Mouse (Mus musculus) cortical plate, adult 2 months (tissue): ENCODE results near the gene Noc4l. TPM values are rescaled to one million over a fixed set of nuclear protein-coding genes. Genes with fewer than 3 reads are reported as not detected.

Source experiments
- H3K27ac ChIP-seq: fragments of 200-500 bp; 2 replicates; pipeline ENCODE4 v1.5.1; 2012; ENCODE audit warnings: low read length, control low read depth, inconsistent platforms; ENCODE audit not compliant: insufficient read depth
- H3K4me1 ChIP-seq: fragments of 200-500 bp; 2 replicates; pipeline ENCODE4 v1.6.1; 2011; ENCODE audit warnings: low read length; ENCODE audit not compliant: control insufficient read depth, insufficient read depth
- H3K4me3 ChIP-seq: fragments of 200-500 bp; 2 replicates; pipeline ENCODE4 v1.5.1; 2011; ENCODE audit warnings: mild to moderate bottlenecking, low read length, control low read depth; ENCODE audit not compliant: insufficient read depth
- CTCF ChIP-seq: fragments of 200-500 bp; IDR thresholded peaks from 2 replicates; pipeline ENCODE4 v1.5.1; 2011; ENCODE audit warnings: mild to moderate bottlenecking, control low read depth, low read length; ENCODE audit not compliant: insufficient read depth; ENCODE audit errors: extremely low read depth
- POLR2A ChIP-seq: fragments of 200-500 bp; IDR thresholded peaks from 2 replicates; pipeline ENCODE4 v1.6.1; 2011; ENCODE audit warnings: mild to moderate bottlenecking, low read length, control low read depth; ENCODE audit not compliant: insufficient read depth; ENCODE audit errors: extremely low read depth
- polyA plus RNA-seq: library from polyadenylated mRNA; depleted of rRNA; stranded (reverse); fragments of >200 nt; gene quantifications from 2 replicates; pipeline ENCODE4 v1.2.3, GENCODE M21; 2012; rRNA removed

Noc4l gene
- polyA plus RNA-seq, 1 experiment = 40.4 TPM

GRCm38 (mm10) chr5:110609868-110610267 lies 43.3 kb downstream of the Noc4l start:
- TF ChIP-seq CTCF = no peak
- TF ChIP-seq POLR2A = no peak
- Histone ChIP-seq H3K4me3 (no peak overlapping the region), H3K4me1 (no peaks in the 10 kb centered on the region), H3K27ac (no peak overlapping the region)

GRCm38 (mm10) chr5:110609425-110609824 lies 43.8 kb downstream of the Noc4l start:
- Histone ChIP-seq H3K4me3 (no peak overlapping the region), H3K4me1 (no peaks in the 10 kb centered on the region), H3K27ac (no peak overlapping the region)
- no peak for TF ChIP-seq POLR2A
- no peak for TF ChIP-seq CTCF

DNA sequence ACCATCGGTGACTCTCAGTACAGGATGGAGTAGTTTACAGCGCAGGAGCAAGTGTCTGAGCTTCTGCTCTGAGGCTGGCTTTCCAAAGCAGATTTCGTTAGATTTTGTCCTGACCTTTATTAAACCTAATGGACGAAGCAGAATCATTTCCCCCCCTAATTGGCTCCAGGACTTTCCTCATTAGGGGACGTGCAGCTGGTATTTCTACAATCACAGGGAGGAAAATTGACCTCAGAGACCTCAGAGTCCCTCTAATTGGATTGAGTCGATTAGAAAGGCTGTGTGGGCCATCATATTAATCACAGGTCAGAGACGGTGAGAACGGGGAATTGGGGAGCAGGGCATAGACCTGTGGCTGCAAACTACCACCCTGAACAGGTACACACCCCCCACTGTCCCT lies 44.3 kb downstream of the Noc4l start:
- Histone ChIP-seq H3K4me1 (no peaks in the 10 kb centered on the region), H3K27ac (no peak overlapping the region), H3K4me3 (no peak overlapping the region)
- TF ChIP-seq POLR2A (no peak), CTCF (no peak)

DNA sequence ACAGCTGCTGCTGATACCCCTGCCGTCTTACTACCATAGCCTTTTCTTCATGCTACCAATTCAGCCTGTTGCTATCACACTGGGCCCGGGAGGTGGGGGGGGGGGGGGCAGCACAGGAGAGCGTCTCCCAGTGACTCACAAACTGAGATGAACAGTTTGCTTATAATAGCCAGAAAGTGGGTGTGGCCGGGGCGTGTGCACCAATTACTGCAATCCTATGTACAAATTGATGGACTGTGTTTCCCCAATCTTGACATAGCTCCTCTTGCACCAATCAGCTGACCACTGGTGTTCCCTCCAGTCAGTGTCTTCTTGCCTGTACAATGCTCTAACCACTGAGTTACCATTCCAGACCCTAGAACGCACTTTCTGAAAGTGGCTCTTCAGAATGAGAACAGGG lies 44.9 kb downstream of the Noc4l start:
- Histone ChIP-seq H3K27ac (no peak overlapping the region), H3K4me1 (no peaks in the 10 kb centered on the region)

DNA sequence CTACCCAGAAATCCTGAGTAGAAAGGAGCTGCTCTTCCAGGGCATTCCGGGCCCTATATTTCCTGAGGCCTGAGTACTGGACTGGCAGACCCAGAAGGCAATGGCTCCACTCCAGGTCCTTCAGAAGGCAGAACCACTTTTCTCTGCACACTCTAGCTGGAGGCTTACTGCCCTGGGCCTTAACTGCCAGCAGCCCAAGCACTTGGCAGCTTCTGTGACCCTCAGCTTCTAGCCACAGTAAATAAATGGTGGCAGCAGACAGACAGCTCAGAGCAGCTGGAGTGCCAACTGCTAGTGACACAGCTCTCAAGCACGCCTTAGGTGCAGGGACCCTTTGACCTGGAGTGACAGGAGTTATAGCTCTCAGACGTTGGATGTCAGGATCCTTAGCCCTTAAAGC lies 45.5 kb downstream of the Noc4l start:
- no peak overlapping the region for H3K4me3 ChIP-seq
- TF ChIP-seq CTCF (no peak), POLR2A (no peak)
- H3K27ac ChIP-seq = no peak overlapping the region
- no peaks in the 10 kb centered on the region for H3K4me1 ChIP-seq

More for the DNA sequence above, 44.9 kb downstream of the Noc4l start:
- no peak for TF ChIP-seq POLR2A
- TF ChIP-seq CTCF = no peak
- H3K4me3 ChIP-seq = no peak overlapping the region

- Histone ChIP-seq H3K27ac (no peak overlapping the region), H3K4me3 (no peak overlapping the region), H3K4me1 (no peaks in the 10 kb centered on the region)
- no peak for TF ChIP-seq POLR2A
- TF ChIP-seq CTCF = no peak
These were observed 47.5 kb downstream of the Noc4l start for GRCm38 (mm10) chr5:110605531-110606221.

DNA sequence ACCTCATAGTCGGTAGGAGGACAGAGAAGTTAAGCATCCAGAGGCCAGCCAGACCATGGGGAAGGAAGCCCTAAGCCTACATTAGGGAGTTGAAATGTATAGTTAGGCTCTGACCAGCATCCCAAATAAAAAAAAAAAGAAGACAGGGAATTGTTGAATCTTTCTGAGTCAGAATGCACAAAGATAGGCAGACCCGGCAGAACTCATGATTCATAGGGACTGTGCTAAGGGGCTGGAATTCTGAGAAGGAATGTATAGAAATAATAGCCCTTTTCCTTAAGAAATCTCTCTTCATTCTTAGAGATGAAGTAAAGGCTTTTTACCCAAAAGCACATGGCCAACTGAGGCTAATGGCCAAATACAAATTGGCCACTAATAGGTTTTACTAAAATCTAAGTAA lies 48.9 kb downstream of the Noc4l start:
- H3K4me1 ChIP-seq = no peaks in the 10 kb centered on the region; the same call in 1 of the 2 replicates
- no peak for TF ChIP-seq POLR2A
- no peak for TF ChIP-seq CTCF
- H3K4me3 ChIP-seq = no peak overlapping the region
- no peak overlapping the region for H3K27ac ChIP-seq

DNA sequence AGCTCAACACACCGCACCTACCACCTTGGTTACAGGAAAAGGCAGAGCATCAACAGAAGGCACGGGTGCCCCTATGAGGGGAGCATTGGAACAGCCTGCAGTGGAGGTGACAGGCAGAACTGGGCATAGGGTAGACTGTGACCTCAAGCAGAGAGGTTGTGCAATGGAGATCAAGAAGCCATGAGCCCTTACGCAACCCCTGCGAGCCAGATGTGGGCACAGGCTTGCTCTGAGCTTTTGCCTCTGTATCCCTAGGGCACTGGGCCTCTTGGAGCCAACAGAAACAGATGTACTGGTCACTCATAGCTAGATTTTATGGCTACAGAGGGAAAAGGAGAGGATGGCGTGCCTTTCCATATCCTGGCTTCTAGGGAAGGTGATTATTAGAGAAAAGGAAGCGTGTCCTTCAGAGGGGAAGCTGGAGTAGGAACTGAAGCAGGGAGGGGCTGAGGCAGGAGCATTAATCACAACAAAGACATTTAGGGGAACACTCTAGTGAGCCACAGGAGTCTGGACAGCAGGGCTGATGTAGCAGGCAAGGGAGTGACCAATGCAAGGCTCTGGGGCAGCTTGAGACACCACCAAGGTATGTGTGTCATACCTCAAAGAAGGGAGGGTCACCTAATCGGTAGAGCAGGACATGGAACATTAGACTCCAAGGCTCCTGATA lies 50.1 kb downstream of the Noc4l start:
- Histone ChIP-seq H3K4me3 (no peak overlapping the region), H3K27ac (no peak overlapping the region), H3K4me1 (peaks cover 3% of the 10 kb centered on the region; the same call in 1 of the 2 replicates)
- TF ChIP-seq POLR2A (no peak), CTCF (no peak)

Other genes starting within 250 kb of the Noc4l start
- gene Fbrsl1, start 204.9 kb downstream of the Noc4l start, polyA plus RNA-seq = 42.9 and 44.5 TPM in 2 replicates
- gene Galnt9, start 109.1 kb downstream of the Noc4l start, polyA plus RNA-seq = 107 and 110 TPM in 2 replicates
- gene Ddx51, start within 50 bp of the Noc4l start, polyA plus RNA-seq = 24.6 and 29.9 TPM in 2 replicates
- gene Ep400, start 117.3 kb upstream of the Noc4l start, polyA plus RNA-seq = 26.8 TPM in 2 replicates
- gene Pus1, start 127.2 kb upstream of the Noc4l start, polyA plus RNA-seq = 19.6 and 20.1 TPM in 2 replicates
- gene Ulk1, start 156.7 kb upstream of the Noc4l start, polyA plus RNA-seq = 56.4 and 57.8 TPM in 2 replicates
- 13.4 and 15.3 TPM in 2 replicates for gene Hscb, start 186.4 kb upstream of the Noc4l start, polyA plus RNA-seq
- gene Chek2, start 186.6 kb upstream of the Noc4l start, polyA plus RNA-seq = 1.5 and 1.8 TPM in 2 replicates
- 3.7 and 3.9 TPM in 2 replicates for gene Ttc28, start 226.4 kb upstream of the Noc4l start, polyA plus RNA-seq